Mouse (Mus musculus) megakaryocyte, embryonic 14.5 days (primary cell): Measurements from ENCODE around the gene Tsen34. TPM values are rescaled to one million over a fixed set of nuclear protein-coding genes. Genes with fewer than 3 reads are reported as not detected.

Experiments used
- H3K27me3 ChIP-seq: replicated peaks from 2 replicates; pipeline ENCODE3; 2012; ENCODE audit warnings: inconsistent platforms
- H3K36me3 ChIP-seq: replicated peaks from 2 replicates; pipeline ENCODE3; 2012; ENCODE audit warnings: low read length, inconsistent platforms, mixed read lengths
- H3K4me1 ChIP-seq: 2 replicates; pipeline ENCODE4 v1.6.1; 2012; ENCODE audit warnings: inconsistent platforms
- H3K4me3 ChIP-seq: replicated peaks from 2 replicates; pipeline ENCODE3; 2012; ENCODE audit warnings: moderate library complexity, mild to moderate bottlenecking, inconsistent platforms
- H3K9me3 ChIP-seq: 2 replicates; pipeline ENCODE4 v1.6.1; 2012; ENCODE audit warnings: inconsistent platforms
- FLI1 ChIP-seq: IDR thresholded peaks from 2 replicates; pipeline ENCODE4 v1.6.1; 2012; ENCODE audit warnings: low read length, inconsistent platforms, mixed read lengths
- GATA1 ChIP-seq: IDR thresholded peaks from 3 replicates; pipeline ENCODE4 v1.6.1; 2012; ENCODE audit warnings: mixed read lengths, low read length, inconsistent platforms, borderline replicate concordance
- polyA plus RNA-seq: library from polyadenylated mRNA; stranded (reverse); fragments of >175 nt; gene quantifications from 2 replicates; pipeline ENCODE4 v1.2.3, GENCODE M21; 2012; ENCODE audit warnings: low replicate concordance; ENCODE audit not compliant: insufficient read depth

The Tsen34 gene
- polyA plus RNA-seq, 1 experiment: 60.0 TPM

GRCm38 (mm10) chr7:3664524-3665214 is 28.0 kb upstream of the Tsen34 start:
- TF ChIP-seq GATA1 (no peak), FLI1 (no peak)
- H3K4me3 ChIP-seq: peak overlapping the region; percentile 96
- peaks cover 62% of the 10 kb centered on the region for H3K36me3 ChIP-seq
- no peaks in the 10 kb centered on the region for H3K9me3 ChIP-seq
- no peaks in the 10 kb centered on the region for H3K27me3 ChIP-seq
- H3K4me1 ChIP-seq: peaks cover 65% of the 10 kb centered on the region

- no peaks in the 10 kb centered on the region for H3K9me3 ChIP-seq
- TF ChIP-seq GATA1 (no peak), FLI1 (peak; percentile 51; the same call in 1 of the 2 replicates)
Observed at GRCm38 (mm10) chr7:3665215-3666114, 27.2 kb upstream of the Tsen34 start, which contains the start of gene Leng1. Gene Leng1, minus strand, starts transcription at chr7:3665840.

GRCm38 (mm10) chr7:3666921-3667391 is 25.7 kb upstream of the Tsen34 start:
- Histone ChIP-seq H3K4me3 (peak overlapping the region; percentile 83), H3K27me3 (no peaks in the 10 kb centered on the region), H3K9me3 (no peaks in the 10 kb centered on the region), H3K4me1 (peaks cover 56% of the 10 kb centered on the region), H3K36me3 (peaks cover 60% of the 10 kb centered on the region)
- TF ChIP-seq FLI1: no peak

More at GRCm38 (mm10) chr7:3665215-3666114, 27.2 kb upstream of the Tsen34 start, which contains the start of gene Leng1:
- Histone ChIP-seq H3K4me3 (peak within 1 kb of the TSS; percentile 96), H3K27me3 (no peaks in the 10 kb centered on the region), H3K4me1 (peaks cover 65% of the 10 kb centered on the region), H3K36me3 (peaks cover 62% of the 10 kb centered on the region)

- peaks cover 67% of the 10 kb centered on the region for H3K4me1 ChIP-seq
- H3K4me3 ChIP-seq: peak overlapping the region; percentile 70
- no peaks in the 10 kb centered on the region for H3K9me3 ChIP-seq
- H3K36me3 ChIP-seq: peaks cover 83% of the 10 kb centered on the region
- H3K27me3 ChIP-seq: no peaks in the 10 kb centered on the region
- TF ChIP-seq GATA1 (no peak), FLI1 (no peak)
Observed at GRCm38 (mm10) chr7:3674507-3675227, 18.0 kb upstream of the Tsen34 start.

DNA sequence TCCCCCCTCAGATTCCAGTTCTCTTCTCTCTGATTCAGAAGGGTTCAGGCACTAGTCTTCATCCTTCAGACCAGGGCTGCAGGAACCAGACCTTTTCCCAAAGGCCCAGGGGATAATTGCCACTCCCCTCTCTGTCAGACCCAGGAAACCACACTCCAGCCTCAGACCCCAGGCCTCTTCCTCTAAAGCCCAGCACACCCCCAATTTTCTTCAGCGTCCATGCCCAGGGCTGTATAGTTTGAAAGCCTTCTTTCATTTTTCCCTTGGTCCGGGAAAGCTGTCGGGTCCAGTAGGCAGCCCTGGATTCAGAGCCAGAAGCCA is 17.5 kb upstream of the Tsen34 start:
- Histone ChIP-seq H3K36me3 (peaks cover 82% of the 10 kb centered on the region), H3K27me3 (no peaks in the 10 kb centered on the region), H3K4me3 (peak overlapping the region; percentile 70), H3K4me1 (peaks cover 65% of the 10 kb centered on the region), H3K9me3 (no peaks in the 10 kb centered on the region)
- no peak for TF ChIP-seq GATA1
- no peak for TF ChIP-seq FLI1

DNA sequence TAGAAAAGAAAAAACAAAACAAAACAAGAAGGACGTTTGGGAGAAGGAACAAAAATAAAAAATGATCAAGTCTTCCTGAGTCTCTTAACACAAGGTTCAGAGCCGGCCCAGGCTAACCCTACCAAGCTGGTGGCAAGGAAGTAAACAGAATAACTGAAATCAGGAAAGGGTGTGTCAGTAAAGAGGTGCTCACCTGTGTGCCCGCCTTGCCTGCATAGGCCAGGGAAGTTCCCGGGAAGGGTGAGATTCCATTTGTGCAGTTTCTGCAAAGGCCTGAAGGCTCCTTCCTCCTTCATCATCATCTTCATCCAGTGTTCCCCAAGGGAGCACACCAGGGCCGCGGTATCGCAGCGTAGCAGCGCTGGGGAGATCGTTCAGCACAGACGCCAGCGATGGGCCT is 16.3 kb upstream of the Tsen34 start:
- Histone ChIP-seq H3K36me3 (peaks cover 82% of the 10 kb centered on the region), H3K4me1 (peaks cover 75% of the 10 kb centered on the region), H3K27me3 (no peaks in the 10 kb centered on the region), H3K9me3 (no peaks in the 10 kb centered on the region), H3K4me3 (no peak overlapping the region)
- TF ChIP-seq FLI1: no peak

- H3K4me1 ChIP-seq: peaks cover 77% of the 10 kb centered on the region
- peaks cover 82% of the 10 kb centered on the region for H3K36me3 ChIP-seq
- H3K27me3 ChIP-seq: no peaks in the 10 kb centered on the region
- H3K4me3 ChIP-seq: no peak within 1 kb of the TSS
- H3K9me3 ChIP-seq: no peaks in the 10 kb centered on the region
- TF ChIP-seq GATA1: no peak
- TF ChIP-seq FLI1: no peak
Observed at GRCm38 (mm10) chr7:3677342-3677741, 15.3 kb upstream of the Tsen34 start, which contains the start of gene Tmc4. Gene Tmc4, minus strand, starts transcription at chr7:3677553.

DNA sequence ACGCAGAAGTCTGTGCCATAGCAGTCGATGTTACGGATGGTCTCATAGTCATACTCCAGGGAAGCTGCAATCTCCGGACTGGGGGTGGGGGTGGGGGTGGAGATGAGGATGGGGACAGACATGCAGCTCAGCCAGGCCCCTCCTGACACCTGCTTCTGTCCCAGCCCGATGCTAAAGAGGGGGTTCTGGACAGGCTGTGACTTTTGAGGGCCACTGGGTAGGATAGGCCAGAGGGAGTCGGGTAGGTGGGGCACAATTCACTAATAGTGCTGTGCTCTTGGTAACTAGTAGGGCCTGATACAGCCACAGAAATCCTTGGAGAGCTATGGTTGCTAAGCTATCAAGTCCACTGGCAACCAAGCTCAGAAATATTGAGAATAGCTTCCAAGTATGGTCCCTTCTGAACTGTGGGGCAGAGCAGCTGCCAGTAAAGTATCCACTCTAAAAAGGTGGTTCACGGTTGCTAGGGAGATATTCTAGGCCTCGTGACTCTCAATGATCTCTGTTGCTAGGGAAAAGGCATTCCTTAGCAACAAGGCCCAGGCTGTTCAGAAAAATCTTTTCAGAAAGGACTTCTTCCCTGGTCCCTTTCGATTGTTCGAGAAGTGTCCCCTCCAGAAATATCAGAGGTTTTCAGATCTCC is 8.6 kb upstream of the Tsen34 start:
- peaks cover 94% of the 10 kb centered on the region for H3K36me3 ChIP-seq
- H3K4me1 ChIP-seq: peaks cover 39% of the 10 kb centered on the region
- H3K9me3 ChIP-seq: no peaks in the 10 kb centered on the region
- H3K27me3 ChIP-seq: no peaks in the 10 kb centered on the region
- no peak overlapping the region for H3K4me3 ChIP-seq
- TF ChIP-seq FLI1 (no peak), GATA1 (no peak)

GRCm38 (mm10) chr7:3684698-3685097 is 8.0 kb upstream of the Tsen34 start:
- peaks cover 39% of the 10 kb centered on the region for H3K4me1 ChIP-seq
- H3K4me3 ChIP-seq: no peak overlapping the region
- no peaks in the 10 kb centered on the region for H3K9me3 ChIP-seq
- H3K27me3 ChIP-seq: no peaks in the 10 kb centered on the region
- TF ChIP-seq GATA1: no peak
- TF ChIP-seq FLI1: no peak
- peaks cover 95% of the 10 kb centered on the region for H3K36me3 ChIP-seq
